ENCODE assay signal across 6 mouse cellular contexts in genomic region chr4:147212182-147212928, GRCm38 (mm10).
DNase-seq lines count a peak whose midpoint lies in the region; ATAC-seq lines count a peak whose summit lies in the region.
"Not testable (repeated sequence)": the region's sequence is repeated elsewhere in the genome, so short reads cannot be mapped to it uniquely, and the experiment has no call there.

No protein-coding gene starts in this region.

- WGBS in embryonic facial prominence, embryonic 11.5 days, result 92% methylated on average over 3 of the region's 7 CpGs
- 82% methylated on average over 3 of the region's 7 CpGs for WGBS in heart, embryonic 11.5 days (ENCODE audit: insufficient replicate concordance)
- WGBS in hindbrain, embryonic 11.5 days, result 91% methylated on average over 3 of the region's 7 CpGs
- WGBS in limb, embryonic 11.5 days, result 96% methylated on average over 3 of the region's 7 CpGs
- WGBS in midbrain, embryonic 11.5 days, result 93% methylated on average over 3 of the region's 7 CpGs
- WGBS in neural tube, embryonic 11.5 days, result 93% methylated on average over 3 of the region's 7 CpGs

- peak; percentile 48; the same call in 1 of the 2 replicates for ATAC-seq in embryonic facial prominence, embryonic 11.5 days (replicated peaks; ENCODE audit: insufficient number of reproducible peaks, low FRiP score, low TSS enrichment, low read depth)
- ATAC-seq in heart, embryonic 11.5 days (replicated peaks; ENCODE audit: insufficient number of reproducible peaks, low FRiP score, low TSS enrichment), result peak; percentile 47
- peak; percentile 40 for ATAC-seq in hindbrain, embryonic 11.5 days (ENCODE audit: low FRiP score)
- peak; percentile 74 for ATAC-seq in limb, embryonic 11.5 days (ENCODE audit: insufficient number of reproducible peaks, low FRiP score, low TSS enrichment, low read depth)
- ATAC-seq in midbrain, embryonic 11.5 days (ENCODE audit: low FRiP score), result 0 out of 2 replicates have a peak, but pooled peaks have one; percentile 44
- peak; percentile 71; the same call in 1 of the 2 replicates for ATAC-seq in neural tube, embryonic 11.5 days (ENCODE audit: insufficient read depth, low FRiP score, low TSS enrichment)

- H3K36me3 ChIP-seq in embryonic facial prominence, embryonic 11.5 days (replicated peaks; ENCODE audit: control insufficient read depth, insufficient read depth, low read depth, low read length); heart, embryonic 11.5 days (ENCODE audit: control insufficient read depth, insufficient read depth, low read length); hindbrain, embryonic 11.5 days (ENCODE audit: control insufficient read depth, insufficient read depth, low read length); limb, embryonic 11.5 days (ENCODE audit: control insufficient read depth, insufficient read depth, low read length); midbrain, embryonic 11.5 days (ENCODE audit: control insufficient read depth, insufficient read depth, low read length); neural tube, embryonic 11.5 days (ENCODE audit: control insufficient read depth, insufficient read depth, low read length): not testable (repeated sequence)

- not testable (repeated sequence) for H3K27ac ChIP-seq in embryonic facial prominence, embryonic 11.5 days (replicated peaks; ENCODE audit: low read depth, low read length); heart, embryonic 11.5 days (ENCODE audit: low read depth, low read length); hindbrain, embryonic 11.5 days (ENCODE audit: low read depth, low read length); limb, embryonic 11.5 days (replicated peaks; ENCODE audit: low read depth, low read length); midbrain, embryonic 11.5 days (ENCODE audit: low read depth, low read length); neural tube, embryonic 11.5 days (ENCODE audit: low read depth, low read length)

- not testable (repeated sequence) for H3K9ac ChIP-seq in embryonic facial prominence, embryonic 11.5 days (replicated peaks; ENCODE audit: low read length); heart, embryonic 11.5 days (ENCODE audit: low read depth, low read length); hindbrain, embryonic 11.5 days (ENCODE audit: low read depth, low read length); limb, embryonic 11.5 days (ENCODE audit: low read length); midbrain, embryonic 11.5 days (ENCODE audit: low read length); neural tube, embryonic 11.5 days (ENCODE audit: low read length)

- not testable (repeated sequence) for H3K4me2 ChIP-seq in embryonic facial prominence, embryonic 11.5 days (ENCODE audit: low read depth, low read length); heart, embryonic 11.5 days; hindbrain, embryonic 11.5 days (replicated peaks; ENCODE audit: low read depth, low read length); limb, embryonic 11.5 days (ENCODE audit: low read depth, severe bottlenecking); midbrain, embryonic 11.5 days; neural tube, embryonic 11.5 days (ENCODE audit: low read depth)

- H3K4me1 ChIP-seq in embryonic facial prominence, embryonic 11.5 days (ENCODE audit: control insufficient read depth, insufficient read depth, low read length); heart, embryonic 11.5 days (ENCODE audit: control insufficient read depth, insufficient read depth, low read length); hindbrain, embryonic 11.5 days (replicated peaks; ENCODE audit: control insufficient read depth, insufficient read depth, low read length); limb, embryonic 11.5 days (ENCODE audit: control insufficient read depth, insufficient read depth, low read length); midbrain, embryonic 11.5 days (ENCODE audit: control insufficient read depth, insufficient read depth, low read length); neural tube, embryonic 11.5 days (ENCODE audit: control insufficient read depth, insufficient read depth, low read length): not testable (repeated sequence)

- not testable (repeated sequence) for H3K4me3 ChIP-seq in embryonic facial prominence, embryonic 11.5 days (ENCODE audit: low read depth, low read length); heart, embryonic 11.5 days (ENCODE audit: low read depth, low read length); hindbrain, embryonic 11.5 days (ENCODE audit: low read depth, low read length); limb, embryonic 11.5 days (ENCODE audit: low read depth, low read length); midbrain, embryonic 11.5 days (ENCODE audit: low read depth, low read length); neural tube, embryonic 11.5 days (ENCODE audit: low read depth, low read length)

- not testable (repeated sequence) for H3K9me3 ChIP-seq in embryonic facial prominence, embryonic 11.5 days (replicated peaks; ENCODE audit: control insufficient read depth, low read length); heart, embryonic 11.5 days (replicated peaks; ENCODE audit: control insufficient read depth, low read length); hindbrain, embryonic 11.5 days (ENCODE audit: control insufficient read depth, low read length); limb, embryonic 11.5 days (ENCODE audit: control insufficient read depth, low read length); midbrain, embryonic 11.5 days (ENCODE audit: control insufficient read depth, low read length); neural tube, embryonic 11.5 days (ENCODE audit: control insufficient read depth, low read length)

- DNase-seq in embryonic facial prominence, embryonic 11.5 days (ENCODE audit: low spot score); hindbrain, embryonic 11.5 days (ENCODE audit: low spot score); limb, embryonic 11.5 days (ENCODE audit: low spot score); midbrain, embryonic 11.5 days (ENCODE audit: low spot score, missing footprints); neural tube, embryonic 11.5 days (ENCODE audit: low spot score): not testable (repeated sequence)

- not testable (repeated sequence) for H3K27me3 ChIP-seq in embryonic facial prominence, embryonic 11.5 days (ENCODE audit: control insufficient read depth, insufficient read depth, low read length); heart, embryonic 11.5 days (ENCODE audit: control insufficient read depth, insufficient read depth, low read length); hindbrain, embryonic 11.5 days (ENCODE audit: control insufficient read depth, insufficient read depth, low read length); limb, embryonic 11.5 days (ENCODE audit: control insufficient read depth, insufficient read depth, low read length); midbrain, embryonic 11.5 days (ENCODE audit: control insufficient read depth, insufficient read depth, low read length); neural tube, embryonic 11.5 days (ENCODE audit: control insufficient read depth, insufficient read depth, low read length)
